Mouse (Mus musculus): ENCODE data around the gene Alkbh8. TPM values are rescaled to one million over a fixed set of nuclear protein-coding genes. Genes with fewer than 3 reads are reported as not detected.
"Not testable (repeated sequence)": the region's sequence is repeated elsewhere in the genome, so short reads cannot be mapped to it uniquely, and the experiment has no call there.

Gene Alkbh8
- total RNA-seq (2021), result 10 to 100 TPM; 41.9 to 47.6 TPM
- long read RNA-seq, full-length matches to known transcripts, result 12 of 15 reads
- long read RNA-seq, partial matches to known transcripts, result 0 of 15 reads
- long read RNA-seq, other reads (novel, unspliced or antisense), result 3 of 15 reads

DNA sequence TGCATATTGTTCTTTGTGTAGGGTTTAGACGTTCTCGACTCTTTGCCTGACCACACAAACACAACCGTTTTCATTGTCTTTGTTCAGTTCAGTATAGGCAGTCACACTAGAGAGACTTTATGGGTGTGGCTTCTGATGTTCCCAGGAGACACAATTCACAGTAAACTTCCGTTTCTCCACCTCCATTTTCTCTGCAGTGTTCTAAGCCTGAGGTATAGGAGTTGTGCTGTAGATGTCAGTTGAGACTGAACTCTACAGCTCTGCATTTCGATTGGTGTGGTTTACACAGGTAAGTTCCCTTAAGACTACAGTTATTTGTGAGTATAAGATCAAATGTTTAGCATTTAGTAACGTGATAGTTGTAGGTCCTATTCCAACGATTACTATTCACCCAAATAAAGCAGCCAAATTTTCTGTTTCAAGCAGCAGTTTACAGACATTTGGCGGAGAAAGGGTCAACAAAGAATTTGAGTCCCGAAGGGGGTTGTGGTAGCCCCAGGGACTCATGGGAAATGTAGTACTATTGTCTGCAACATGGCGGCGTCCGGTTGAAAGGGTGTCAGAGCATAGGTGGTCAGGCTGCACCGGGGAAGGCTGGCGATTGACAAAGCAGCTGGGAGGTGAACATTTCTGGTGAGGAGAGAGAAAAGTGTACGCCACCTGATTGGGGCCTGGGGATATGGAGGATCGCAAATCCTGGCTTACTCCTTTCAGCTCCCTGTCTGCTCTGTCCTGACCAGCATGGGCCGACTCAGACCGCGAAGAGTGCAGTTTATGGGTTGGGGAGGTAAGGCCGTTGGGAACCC is at the start of gene Alkbh8:
Gene Alkbh8 (plus strand): TSS at position 179 of the 806 bp plus-strand sequence.
- DNase-seq (ENCODE audit: low spot score in 2 of 2), result peak; percentile 71 to 81

DNA sequence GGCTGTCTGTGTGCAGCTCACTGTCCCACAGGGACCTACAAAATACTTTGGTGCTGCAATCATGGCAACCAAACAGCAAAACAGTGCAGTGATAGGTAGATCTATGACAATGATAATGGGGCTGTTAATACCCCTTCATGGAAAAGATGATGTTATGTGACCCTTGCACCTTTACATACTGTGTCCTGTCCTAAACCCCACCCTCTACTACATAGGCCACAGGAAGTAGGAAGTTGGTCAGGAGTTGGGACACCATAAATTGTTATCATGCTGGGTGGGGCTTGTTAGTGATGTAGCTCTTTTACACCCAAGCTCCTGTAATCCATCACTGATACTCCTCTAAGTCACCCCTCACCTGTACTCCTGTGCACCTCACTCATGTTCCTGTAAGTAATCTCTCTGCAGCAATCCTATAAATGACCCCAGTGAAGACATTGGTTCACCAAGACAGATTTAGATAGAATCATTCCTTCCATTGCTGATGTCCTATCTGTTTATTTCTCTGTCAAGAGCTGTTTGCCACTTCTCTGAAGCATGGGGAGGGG is 25.6 kb upstream of the Alkbh8 start:
- DNase-seq (ENCODE audit: low spot score in 2 of 2), result no peak

- no peak for DNase-seq (ENCODE audit: low spot score in 2 of 2)
These were observed 24.9 kb upstream of the Alkbh8 start for GRCm38 (mm10) chr9:3310016-3310415.

- not testable (repeated sequence) for DNase-seq (ENCODE audit: low spot score in 2 of 2)
These were observed 7.4 kb upstream of the Alkbh8 start for GRCm38 (mm10) chr9:3327342-3328053.

DNA sequence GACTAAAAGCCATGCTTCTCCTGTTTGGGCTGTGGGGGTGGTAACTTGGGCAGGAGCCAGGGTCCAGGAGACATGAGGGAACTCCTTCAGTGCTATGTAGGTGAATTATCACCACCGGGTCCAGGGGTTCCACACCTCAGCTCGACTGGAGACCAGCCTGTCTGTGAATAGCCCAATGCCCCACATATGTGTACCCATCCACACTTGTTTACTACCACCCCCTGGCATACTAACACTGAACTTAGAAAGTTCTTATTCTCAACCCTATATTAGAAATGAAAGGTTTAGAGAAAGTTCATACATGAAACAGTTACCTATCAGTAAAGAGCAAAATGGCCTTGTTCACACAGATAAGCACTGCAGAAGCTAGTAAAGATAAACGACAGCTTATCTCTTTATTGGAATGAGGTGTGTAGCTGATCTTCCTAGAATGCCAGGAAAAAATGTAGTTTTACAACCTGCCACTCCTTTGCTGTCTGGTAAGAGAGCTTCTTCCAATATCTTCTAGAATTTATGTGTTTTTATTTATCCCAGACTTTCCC is 6.8 kb upstream of the Alkbh8 start:
- DNase-seq (ENCODE audit: low spot score in 2 of 2), result no peak

- no peak for DNase-seq (ENCODE audit: low spot score in 2 of 2)
These were observed 4.6 kb upstream of the Alkbh8 start for GRCm38 (mm10) chr9:3330319-3330718.

- no peak for DNase-seq (ENCODE audit: low spot score in 2 of 2)
These were observed 4.1 kb upstream of the Alkbh8 start for GRCm38 (mm10) chr9:3330737-3331384.

DNA sequence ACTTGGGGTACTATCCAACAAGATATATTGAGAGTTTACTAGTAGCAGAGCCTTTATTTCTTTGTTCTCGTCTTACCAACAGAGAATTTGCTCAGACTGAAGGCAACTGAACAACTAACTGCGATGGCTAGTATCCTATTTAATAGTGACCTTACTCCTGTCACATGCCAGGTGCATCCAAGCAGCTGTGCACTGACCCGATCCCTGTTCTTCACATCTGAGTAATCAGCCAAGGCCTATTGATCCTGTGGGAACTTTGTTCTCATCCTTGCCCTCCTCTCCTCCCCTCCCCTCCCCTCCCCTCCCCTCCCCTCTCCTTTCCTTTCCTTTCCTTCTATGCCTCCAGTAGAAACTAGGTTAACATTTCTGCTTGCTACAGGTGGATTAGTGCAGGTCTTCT is 1.7 kb downstream of the Alkbh8 start:
- DNase-seq (ENCODE audit: low spot score in 2 of 2), result no peak

DNA sequence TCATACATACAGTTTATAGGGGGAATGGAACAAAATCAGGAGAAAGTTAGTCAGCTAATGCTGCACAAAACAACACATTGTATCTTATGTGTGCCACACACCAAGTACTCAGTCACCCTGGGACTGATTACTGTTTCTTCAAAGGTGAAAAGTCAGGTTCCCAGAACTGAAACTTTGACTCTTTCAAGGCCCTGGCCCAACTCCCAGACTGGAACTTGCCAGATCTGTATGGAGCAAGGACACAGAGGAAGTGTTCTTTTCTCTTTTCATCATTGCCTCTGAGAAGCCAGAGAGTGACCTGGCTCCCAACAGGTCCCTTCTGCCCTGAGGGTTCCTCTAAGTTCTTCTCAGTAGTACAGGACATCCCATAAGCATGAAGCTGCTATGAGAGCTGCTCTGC is 10.2 kb downstream of the Alkbh8 start:
- DNase-seq (ENCODE audit: low spot score in 2 of 2), result no peak

DNA sequence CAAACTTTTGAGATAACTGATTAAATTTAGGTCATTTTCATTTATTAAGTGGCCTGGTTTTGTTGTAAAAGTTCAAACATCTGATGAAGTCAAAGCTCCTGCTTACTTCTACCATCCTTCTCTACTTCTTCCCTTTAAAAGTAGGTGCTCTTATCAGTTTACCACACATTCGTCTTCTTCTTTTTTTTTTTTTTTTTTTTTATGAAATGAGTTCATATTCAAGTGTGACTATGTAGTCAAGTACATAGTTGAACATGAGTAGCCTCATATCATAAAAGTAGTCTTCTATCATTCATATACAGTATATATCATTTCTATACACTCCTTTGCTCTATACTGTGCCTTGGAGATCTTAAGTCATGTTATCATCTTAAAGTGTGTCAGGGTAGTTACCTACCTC is 11.0 kb downstream of the Alkbh8 start:
- no peak for DNase-seq (ENCODE audit: low spot score in 2 of 2)

- DNase-seq (ENCODE audit: low spot score in 2 of 2), result no peak
These were observed 15.1 kb downstream of the Alkbh8 start for GRCm38 (mm10) chr9:3350056-3350455.

DNA sequence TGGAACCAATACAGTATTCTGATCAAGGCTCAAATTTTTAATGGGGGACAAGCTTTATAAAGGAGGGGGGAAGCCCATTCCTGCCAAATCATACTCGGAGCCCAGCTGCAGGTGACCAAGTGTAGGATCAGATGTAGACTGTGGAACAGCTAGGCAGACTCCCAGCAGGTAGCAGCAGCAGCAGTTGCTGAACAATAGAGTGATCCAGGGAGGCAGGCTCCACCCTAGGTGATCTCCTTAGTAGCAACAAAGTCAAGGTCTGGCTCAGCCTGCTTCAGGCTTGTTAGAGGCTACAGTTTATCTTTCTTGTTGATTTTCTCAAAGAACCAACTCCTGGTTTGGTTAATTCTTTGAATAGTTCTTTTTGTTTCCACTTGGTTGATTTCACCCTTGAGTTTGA is 41.4 kb downstream of the Alkbh8 start:
- DNase-seq (ENCODE audit: low spot score in 2 of 2), result not testable (repeated sequence)

- peak; percentile 75 to 80 for DNase-seq (ENCODE audit: low spot score in 2 of 2)
These were observed 68.6 kb downstream of the Alkbh8 start, which contains the start of gene Cwf19l2 for GRCm38 (mm10) chr9:3403251-3404208. Gene Cwf19l2 (plus strand): TSS chr9:3403592.

DNA sequence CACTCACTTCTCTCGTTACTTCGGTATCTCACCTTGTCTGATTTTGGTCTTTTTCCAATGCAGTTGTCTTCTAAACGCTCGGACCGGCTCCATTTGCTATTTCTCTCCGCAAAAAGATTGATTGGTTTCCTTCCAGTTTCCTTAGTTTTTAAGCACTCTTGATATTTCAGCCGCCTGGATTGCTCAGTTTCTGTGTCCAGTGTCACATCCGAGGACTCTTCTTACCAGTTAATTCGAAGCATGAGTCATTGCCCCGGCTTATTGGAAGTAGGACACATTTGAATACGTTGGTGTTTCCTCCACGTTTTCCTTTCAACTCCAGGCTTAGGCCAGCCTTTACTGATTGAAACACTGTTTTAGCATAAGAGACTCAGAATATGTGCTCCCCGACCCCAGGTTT is 69.4 kb downstream of the Alkbh8 start:
- DNase-seq (ENCODE audit: low spot score in 2 of 2), result peak; percentile 16 to 27

- not testable (repeated sequence) for DNase-seq (ENCODE audit: low spot score in 2 of 2)
These were observed 104.8 kb downstream of the Alkbh8 start for GRCm38 (mm10) chr9:3439555-3440300.

Measured in layer of hippocampus, postnatal 10 days (tissue).